Mouse (Mus musculus) heart, adult 2 months (tissue): ENCODE results near the gene Pprc1.

Experiments
- CTCF ChIP-seq: fragments of 200-600 bp; IDR thresholded peaks from 2 replicates; pipeline ENCODE4 v1.8.1; 2022; ENCODE audit warnings: antibody characterized with exemption, mild to moderate bottlenecking, moderate library complexity
- EP300 ChIP-seq: fragments of 200-500 bp; IDR thresholded peaks from 2 replicates; pipeline ENCODE4 v1.6.1; 2011; ENCODE audit warnings: low read depth, low read length, control low read depth; ENCODE audit not compliant: insufficient read depth
- POLR2A ChIP-seq: fragments of 200-500 bp; IDR thresholded peaks from 2 replicates; pipeline ENCODE4 v1.6.1; 2011; ENCODE audit warnings: mild to moderate bottlenecking, low read depth, low read length, control low read depth; ENCODE audit not compliant: insufficient read depth

GRCm38 (mm10) chr19:46005680-46006079, 39.0 kb upstream of the Pprc1 start:
- TF ChIP-seq EP300 (no peak), CTCF (no peak), POLR2A (no peak)
